Mouse (Mus musculus) naive thymus-derived CD4-positive, alpha-beta T cell, adult 2 months (primary cell): Measurements from ENCODE around the gene Olfr827.

Experiments
- DNase-seq: peaks from one replicate; pipeline ENCODE4 v3.0.0-alpha.2; 2011; ENCODE audit warnings: low read depth

Gene Olfr827

DNA sequence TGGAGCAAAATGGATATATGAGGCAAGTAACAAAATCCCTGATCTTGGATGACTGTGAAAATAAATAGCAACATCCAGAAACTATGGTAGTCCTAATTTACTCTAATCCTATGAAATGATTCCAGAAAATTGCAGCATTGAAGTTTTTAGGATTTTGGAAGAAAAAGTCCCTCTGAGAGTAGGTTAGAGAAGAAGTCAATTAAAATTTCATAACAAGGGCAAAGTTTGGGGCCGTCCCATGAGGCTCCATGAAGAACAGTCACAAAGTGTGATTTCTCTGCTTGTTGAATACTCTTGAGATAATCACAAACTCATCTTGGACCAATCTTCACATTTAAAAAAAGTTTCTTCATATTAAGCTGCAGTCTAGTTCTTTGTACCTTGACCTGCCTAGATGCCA, at the start of gene Olfr827:
Olfr827 (minus strand) TSS at position 101 of the 400 bp plus-strand sequence.
- DNase-seq: no peak

DNA sequence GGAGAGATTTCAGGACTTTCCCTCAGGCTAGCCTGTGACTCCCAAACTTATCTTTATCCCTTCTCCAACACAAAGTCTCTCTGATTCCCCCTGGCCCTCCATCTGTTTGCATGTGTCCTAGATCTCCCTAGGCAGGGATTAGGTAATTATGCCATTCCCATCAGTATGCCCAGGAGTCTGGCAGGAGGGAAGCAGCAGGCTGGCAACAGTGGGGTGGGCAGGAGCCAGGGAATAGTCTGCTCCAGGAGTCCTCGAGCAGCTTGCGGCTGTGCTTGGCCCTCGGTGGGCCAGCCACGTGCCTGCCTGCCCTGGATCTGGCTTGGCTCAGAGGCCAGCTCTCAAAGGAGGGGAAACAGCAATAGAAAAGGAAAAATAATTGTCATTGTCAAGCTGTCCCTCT, 49.0 kb upstream of the Olfr827 start:
- DNase-seq: no peak

DNA sequence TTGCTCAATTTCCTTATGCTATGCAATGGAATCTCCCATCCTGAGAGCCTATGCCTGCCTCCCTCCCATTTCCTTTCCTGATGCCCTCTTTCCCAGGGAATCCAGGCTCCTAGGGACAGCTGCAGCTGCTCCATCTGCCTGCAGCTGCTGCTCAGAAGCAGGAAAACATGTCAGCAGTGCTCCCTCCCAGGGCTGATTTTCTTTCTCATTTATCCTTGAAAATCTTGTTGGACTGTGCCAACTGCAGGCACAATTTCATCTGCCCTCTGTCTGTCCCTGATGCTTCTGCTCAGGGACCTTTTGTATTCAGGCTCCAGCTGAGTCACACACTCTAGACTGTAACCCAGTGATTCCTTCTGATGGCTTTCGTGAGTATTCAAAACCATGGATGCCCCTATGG, 45.3 kb upstream of the Olfr827 start:
- DNase-seq: no peak

DNA sequence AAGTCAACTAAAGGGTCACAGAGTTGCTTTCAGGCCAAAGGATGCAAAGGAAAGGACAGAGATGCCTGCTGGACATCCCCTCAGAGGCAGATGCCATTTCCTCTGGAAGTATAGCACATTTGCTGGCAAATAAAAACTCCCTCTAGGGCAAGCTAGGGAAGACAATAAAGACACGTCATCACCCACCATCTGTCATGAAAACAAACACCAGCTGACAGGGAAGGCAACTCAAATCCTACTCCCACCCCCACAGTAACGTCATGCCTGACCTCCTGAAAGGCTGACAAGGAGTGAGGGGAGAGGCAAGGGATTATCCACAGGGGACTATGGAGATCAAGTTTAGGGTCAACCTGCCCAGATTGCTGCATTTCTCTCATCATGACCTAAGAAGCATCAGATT, 30.1 kb upstream of the Olfr827 start:
- no peak for DNase-seq

DNA sequence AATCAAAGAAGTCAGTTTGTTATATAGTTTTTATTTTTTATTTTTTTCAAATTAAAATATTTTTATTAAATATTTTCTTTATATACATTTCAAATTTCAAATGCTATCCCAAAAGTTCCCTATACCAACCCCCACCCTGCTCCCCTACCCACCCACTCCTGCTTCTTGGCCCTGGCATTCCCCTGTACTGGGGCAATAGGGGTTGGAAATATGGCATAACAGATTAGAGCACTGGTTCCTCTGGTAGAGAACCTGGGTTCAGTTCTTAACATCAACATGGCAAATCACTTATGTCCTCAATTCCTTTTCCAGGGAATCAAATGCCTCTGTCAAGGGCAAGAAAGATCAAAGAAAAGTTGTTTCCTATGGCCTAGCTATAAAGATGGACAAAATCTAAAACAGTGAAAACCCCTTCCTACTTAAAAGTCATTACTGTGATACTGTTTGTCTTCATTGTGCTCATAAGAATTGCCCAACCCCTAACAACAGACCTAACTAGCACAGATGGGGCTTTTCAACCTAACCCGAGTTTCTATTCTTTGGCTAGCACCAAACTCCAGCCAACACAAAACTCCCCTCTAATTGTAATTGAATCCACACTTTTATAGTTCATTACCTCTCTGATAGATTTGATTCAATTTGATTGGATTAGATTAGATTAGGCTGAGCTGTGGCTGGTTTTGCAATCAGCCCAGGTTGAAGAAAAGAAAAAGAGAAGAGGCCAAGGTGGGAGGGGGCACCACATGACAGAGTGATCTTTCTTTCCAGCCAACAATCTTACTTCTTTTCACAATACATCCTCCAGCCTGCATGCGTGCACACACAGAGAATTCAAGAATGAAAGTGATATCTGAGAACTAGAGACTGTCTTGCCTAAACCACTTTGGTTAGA, 24.4 kb upstream of the Olfr827 start:
- DNase-seq: no peak

DNA sequence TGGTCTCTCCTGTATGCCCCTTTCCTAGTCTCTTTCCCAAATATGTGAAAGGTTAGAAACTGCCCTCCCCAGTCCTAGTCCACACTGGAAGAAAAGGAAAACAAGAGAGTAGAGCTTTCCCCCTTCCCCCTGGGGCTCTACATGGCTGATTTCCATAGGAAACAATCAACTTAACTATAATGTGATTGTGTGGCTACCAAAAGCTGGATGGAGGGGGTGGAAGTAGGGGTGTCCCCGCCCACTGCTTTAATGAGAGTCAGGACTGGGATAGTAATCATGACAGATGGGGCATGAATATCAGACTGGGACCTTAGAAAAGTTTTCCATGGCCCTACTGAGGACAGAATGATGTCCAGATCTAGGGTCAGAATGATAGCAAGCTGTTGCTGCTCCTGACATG, 20.4 kb upstream of the Olfr827 start:
- DNase-seq: no peak

GRCm38 (mm10) chr10:130232117-130232516, 17.9 kb upstream of the Olfr827 start:
- no peak for DNase-seq

DNA sequence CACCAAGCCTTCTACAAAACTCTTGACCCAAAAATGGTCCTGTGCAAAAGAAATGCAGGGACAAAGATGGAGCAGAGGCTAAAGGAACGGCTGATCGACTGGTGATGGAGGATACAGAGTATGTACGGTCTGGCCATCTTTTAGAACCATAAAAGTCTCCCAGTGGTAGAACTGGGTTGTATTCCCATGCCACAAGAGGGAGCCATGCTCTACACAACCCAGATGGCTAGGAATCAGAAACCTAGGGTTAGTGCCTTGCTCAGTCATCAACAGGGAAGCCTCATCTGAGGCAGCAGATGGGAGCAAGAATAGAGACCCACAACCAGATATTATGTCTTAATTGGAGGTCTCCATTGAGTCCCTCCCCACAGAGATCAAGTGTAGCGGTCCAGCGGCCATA, 15.4 kb upstream of the Olfr827 start:
- no peak for DNase-seq

DNA sequence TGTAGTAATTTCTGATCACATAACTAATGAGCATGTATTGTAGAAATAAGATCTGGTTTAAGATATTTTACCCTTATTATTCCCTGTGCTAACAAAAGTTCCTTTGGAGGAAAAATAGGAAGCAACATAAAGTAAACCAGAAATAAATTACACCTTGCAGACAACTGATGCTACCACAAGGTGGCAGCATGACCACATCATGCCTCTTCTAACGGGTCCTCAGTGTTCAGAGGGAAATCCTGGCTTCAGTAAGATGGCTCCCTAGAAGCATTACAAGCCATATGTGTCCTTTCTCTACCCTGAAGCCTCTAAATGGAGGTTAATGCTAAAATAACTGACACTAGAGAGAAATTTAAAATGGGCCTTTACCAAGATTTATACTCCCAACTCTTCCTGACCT, 14.0 kb upstream of the Olfr827 start:
- peak; percentile 63 for DNase-seq

DNA sequence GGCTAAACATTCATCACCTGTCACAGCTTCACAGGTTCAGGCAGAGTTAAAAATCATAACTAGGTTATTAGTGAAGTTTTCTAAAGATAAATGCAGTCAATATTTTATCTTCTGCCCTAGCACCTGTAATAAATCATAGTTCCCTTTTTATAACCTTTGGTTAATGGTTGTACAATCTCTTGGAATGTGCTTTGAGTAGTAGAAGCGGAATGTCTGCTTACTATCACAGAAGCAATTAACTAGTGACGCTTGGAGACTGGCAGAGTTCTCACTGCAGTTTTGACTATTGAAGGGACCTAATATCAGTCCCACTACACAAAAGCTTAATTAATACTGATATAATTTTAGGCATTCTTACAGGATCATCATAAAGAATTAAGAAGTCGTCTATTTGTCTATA, 10.8 kb upstream of the Olfr827 start:
- no peak for DNase-seq

- DNase-seq: no peak
Measured at GRCm38 (mm10) chr10:130184086-130184485, 30.1 kb downstream of the Olfr827 start, which contains the start of gene Olfr826. Gene Olfr826, minus strand, starts transcription at chr10:130184186.

GRCm38 (mm10) chr10:130166666-130167065, 47.5 kb downstream of the Olfr827 start, which contains the start of gene Olfr825:
Gene Olfr825, minus strand, starts transcription at chr10:130166766.
- DNase-seq: no peak

GRCm38 (mm10) chr10:130165196-130165595, 49.0 kb downstream of the Olfr827 start:
- no peak for DNase-seq
